Mouse (Mus musculus) subcutaneous adipose tissue, adult 2 months (tissue): ENCODE measurements around the gene Gdap1l1. TPM values are rescaled to one million over a fixed set of nuclear protein-coding genes. Genes with fewer than 3 reads are reported as not detected.

Source experiments
- polyA plus RNA-seq: library from polyadenylated mRNA; depleted of rRNA; stranded (reverse); fragments of >200 nt; gene quantifications from 2 replicates; pipeline ENCODE4 v1.2.3, GENCODE M21; 2012; ENCODE audit warnings: low replicate concordance; rRNA removed

The Gdap1l1 gene
- polyA plus RNA-seq, result 0.16 and 2.0 TPM in 2 replicates

GRCm38 (mm10) chr2:163438246-163438618, at the start of gene Gdap1l1:
TSS of gene Gdap1l1 (plus strand) at chr2:163438476.

GRCm38 (mm10) chr2:163397905-163398304, 40.4 kb upstream of the Gdap1l1 start, which contains the start of gene Jph2:
TSS of gene Jph2 (minus strand) at chr2:163397993.

GRCm38 (mm10) chr2:163424597-163424996, 13.7 kb upstream of the Gdap1l1 start, which contains the start of gene Oser1:
TSS of gene Oser1 (minus strand) at chr2:163424697.

GRCm38 (mm10) chr2:163472466-163472851, 34.2 kb downstream of the Gdap1l1 start, which contains the start of gene Fitm2:
TSS of gene Fitm2 (minus strand) at chr2:163472629.

GRCm38 (mm10) chr2:163492018-163492417, 53.7 kb downstream of the Gdap1l1 start, which contains the start of gene R3hdml:
TSS of gene R3hdml (plus strand) at chr2:163492318.

Other genes starting within 250 kb of the Gdap1l1 start
- gene Tox2, start 235.4 kb upstream of the Gdap1l1 start, polyA plus RNA-seq, result 2.1 and 6.6 TPM in 2 replicates
- 5.3 and 75.9 TPM in 2 replicates for gene Jph2, start 40.5 kb upstream of the Gdap1l1 start, polyA plus RNA-seq
- 22.0 and 22.7 TPM in 2 replicates for gene Oser1, start 13.8 kb upstream of the Gdap1l1 start, polyA plus RNA-seq
- gene Fitm2, start 34.2 kb downstream of the Gdap1l1 start, polyA plus RNA-seq, result 46.6 and 74.4 TPM in 2 replicates
- gene R3hdml, start 53.8 kb downstream of the Gdap1l1 start, polyA plus RNA-seq, result not detected in 2 replicates
- gene Hnf4a, start 68.3 kb downstream of the Gdap1l1 start, polyA plus RNA-seq, result 0.09 TPM in 1 of 2 replicates, not detected in the other
- gene Ttpal, start 163.8 kb downstream of the Gdap1l1 start, polyA plus RNA-seq, result 17.8 and 23.6 TPM in 2 replicates
- gene Serinc3, start 206.7 kb downstream of the Gdap1l1 start, polyA plus RNA-seq, result 294 and 371 TPM in 2 replicates
- gene Pkig, start 219.9 kb downstream of the Gdap1l1 start, polyA plus RNA-seq, result 67.4 and 85.8 TPM in 2 replicates